Mouse (Mus musculus) left cerebral cortex, postnatal 4 days (tissue): ENCODE measurements around the gene Fgb. TPM values are rescaled to one million over a fixed set of nuclear protein-coding genes. Genes with fewer than 3 reads are reported as not detected.
A peak's percentile ranks its signal among the peaks of the same experiment; 100 is the strongest.

ENCODE experiments used
- DNase-seq: peaks from one replicate; pipeline ENCODE4 v3.0.0-alpha.2; 2022
- intact Hi-C: fragments of 180-260 bp; cut with DNase I; formaldehyde crosslinking; loops from one replicate; pipeline ENCODE4 v1.15.1; 2025
- total RNA-seq, 2 experiments: library from RNA; stranded (reverse); gene quantifications; 2 replicates each; pipeline ENCODE4 v1.2.3; 2021

Gene Fgb
- total RNA-seq, 2 experiments from 2014 or later, result not detected

GRCm38 (mm10) chr3:82995368-82995767, 54.3 kb downstream of the Fgb start:
- DNase-seq, result peak; percentile 75
- intact Hi-C loops, result loop anchor here (5.0 kb wide), 2 partner anchors 118 to 282 kb away; partner anchors contain the start of gene Rbm46

- intact Hi-C loops, result no loop called here
- DNase-seq, result no peak
Observed at GRCm38 (mm10) chr3:82992956-82993355, 56.7 kb downstream of the Fgb start.

- intact Hi-C loops, result no loop called here
- DNase-seq, result no peak
Observed at GRCm38 (mm10) chr3:82991963-82992362, 57.7 kb downstream of the Fgb start.

Other genes with a start within 250 kb of the Fgb start
- 1 to 10 TPM; 1.3 to 1.6 TPM for gene Rbm46, start 173.4 kb downstream of the Fgb start, total RNA-seq
- under 1 TPM; 0.16 to 0.32 TPM for gene Lrat, start 145.9 kb downstream of the Fgb start, total RNA-seq
- not detected for gene Fgg, start 42.1 kb downstream of the Fgb start, total RNA-seq
- not detected for gene Fga, start 23.8 kb downstream of the Fgb start, total RNA-seq
- gene Plrg1, start 5.7 kb upstream of the Fgb start, total RNA-seq, result 10 to 100 TPM; 58.6 to 60.0 TPM
- 1 to 10 TPM; 5.3 to 7.7 TPM for gene Dchs2, start 78.1 kb upstream of the Fgb start, total RNA-seq